Mouse (Mus musculus): ENCODE measurements at regions not wholly inside any gene's neighbourhood (a gene's known extent, or its start where the extent isn't known, plus 50 kb on each side); places are given as distances from the start of the nearest gene placed in this dataset.

GRCm38 (mm10) chr4:153227680-153228420 is 254.8 kb downstream of the Ajap1 start:
- no peak for DNase-seq

- no peak for DNase-seq
Observed at GRCm38 (mm10) chr4:153224618-153225177, 257.9 kb downstream of the Ajap1 start.

GRCm38 (mm10) chr4:153223019-153223418 is 259.6 kb downstream of the Ajap1 start:
- DNase-seq, result no peak

DNA sequence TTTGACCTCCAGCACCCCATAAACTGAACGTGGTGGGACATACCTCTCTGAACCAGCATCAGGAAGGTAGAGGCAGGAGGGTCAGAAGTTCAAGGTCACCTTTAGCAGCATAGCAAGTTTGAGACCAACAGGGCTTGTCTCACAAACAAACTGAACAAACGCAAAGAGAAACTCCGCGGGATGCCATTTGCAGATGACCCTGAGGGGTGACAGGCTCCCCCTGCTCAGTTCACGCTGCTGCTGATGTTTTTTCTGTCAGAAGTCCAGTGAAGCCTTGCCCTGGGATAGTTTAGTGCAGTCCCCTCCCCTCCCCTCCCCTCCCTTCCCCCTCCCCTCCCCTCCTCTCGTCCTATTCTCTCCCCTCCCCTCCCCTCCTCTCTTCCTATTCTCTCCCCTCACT is 262.1 kb downstream of the Ajap1 start:
- no peak for DNase-seq

DNA sequence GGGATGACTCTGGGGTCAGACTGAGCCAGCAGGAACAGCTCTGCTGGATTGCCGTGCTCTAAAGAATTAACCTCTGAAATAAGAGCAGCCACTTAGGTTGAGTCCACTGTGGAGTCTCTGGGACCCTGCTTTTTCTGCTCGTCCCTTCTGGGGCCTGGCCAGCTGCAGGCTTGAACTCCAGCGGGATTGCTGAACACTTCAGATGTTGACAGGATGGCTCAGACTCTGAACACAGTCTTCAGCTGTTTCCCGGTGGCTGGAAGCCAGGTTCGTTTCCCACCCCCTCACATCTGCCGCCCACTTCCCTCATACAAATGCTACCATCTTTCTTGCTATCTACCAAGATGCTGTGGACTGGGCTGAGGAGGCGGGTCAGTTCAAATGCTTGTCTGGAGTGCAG is 262.5 kb downstream of the Ajap1 start:
- DNase-seq, result no peak

GRCm38 (mm10) chr4:153217541-153217980 is 265.1 kb downstream of the Ajap1 start:
- DNase-seq, result no peak

DNA sequence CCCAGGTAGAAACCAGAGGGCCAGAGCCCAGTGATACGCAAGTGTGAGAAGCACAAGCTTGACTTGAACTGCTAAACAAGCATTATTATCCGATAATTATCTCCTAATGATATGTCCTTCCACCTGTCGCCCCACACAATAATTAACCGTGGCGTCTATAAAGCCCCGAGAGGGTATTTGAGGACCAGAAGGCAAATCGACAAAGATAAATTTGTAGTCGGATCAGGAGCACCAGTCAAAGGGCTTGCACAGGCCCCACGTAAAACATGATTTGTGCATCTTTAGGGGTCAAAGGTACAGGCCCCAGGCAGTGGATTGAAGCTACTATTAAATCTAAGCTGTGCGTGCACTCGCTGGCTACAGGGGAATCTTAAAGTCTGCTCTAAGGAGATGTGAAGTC is 270.5 kb downstream of the Ajap1 start:
- no peak for DNase-seq

DNA sequence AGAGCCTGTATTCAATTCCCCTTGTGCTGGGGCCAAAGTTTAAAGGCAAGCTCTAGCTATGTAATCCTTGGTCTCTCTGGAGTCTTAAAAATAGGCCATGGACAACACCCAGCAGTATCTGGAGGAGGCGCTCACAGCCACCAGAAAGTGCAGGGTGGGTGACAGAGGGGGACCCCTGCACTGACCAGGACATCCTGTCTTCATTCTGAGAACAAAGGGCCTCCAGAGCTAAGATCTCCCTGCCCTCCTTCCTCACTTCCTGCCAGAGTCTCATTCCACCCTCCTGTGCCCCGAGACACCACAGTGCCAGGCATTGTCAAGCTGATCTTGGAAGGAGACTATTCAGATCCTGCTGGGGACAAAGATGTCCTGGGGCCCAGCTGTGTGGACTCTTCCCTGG is 273.8 kb downstream of the Ajap1 start:
- no peak for DNase-seq

DNA sequence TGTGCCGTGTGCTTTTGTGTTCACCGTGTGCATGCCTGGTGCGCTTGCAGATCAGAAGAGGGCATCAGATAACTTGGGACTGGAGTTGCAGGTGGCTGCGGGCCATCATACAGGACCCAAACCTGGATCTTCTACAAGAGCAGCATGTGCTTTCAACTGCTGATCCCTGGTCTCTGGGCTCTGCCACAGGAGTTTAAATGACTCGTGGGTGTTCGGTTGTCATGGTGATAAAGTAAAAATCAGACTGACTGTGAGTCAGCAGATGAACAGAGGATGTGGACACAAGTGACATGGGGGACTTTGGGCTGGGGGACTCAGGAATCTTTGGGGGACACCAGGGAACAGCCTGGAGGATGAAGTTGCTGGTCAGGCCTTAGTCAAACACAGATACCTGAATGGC is 274.4 kb downstream of the Ajap1 start:
- no peak for DNase-seq

GRCm38 (mm10) chr4:153207578-153208102 is 275.0 kb downstream of the Ajap1 start:
- DNase-seq, result no peak

DNA sequence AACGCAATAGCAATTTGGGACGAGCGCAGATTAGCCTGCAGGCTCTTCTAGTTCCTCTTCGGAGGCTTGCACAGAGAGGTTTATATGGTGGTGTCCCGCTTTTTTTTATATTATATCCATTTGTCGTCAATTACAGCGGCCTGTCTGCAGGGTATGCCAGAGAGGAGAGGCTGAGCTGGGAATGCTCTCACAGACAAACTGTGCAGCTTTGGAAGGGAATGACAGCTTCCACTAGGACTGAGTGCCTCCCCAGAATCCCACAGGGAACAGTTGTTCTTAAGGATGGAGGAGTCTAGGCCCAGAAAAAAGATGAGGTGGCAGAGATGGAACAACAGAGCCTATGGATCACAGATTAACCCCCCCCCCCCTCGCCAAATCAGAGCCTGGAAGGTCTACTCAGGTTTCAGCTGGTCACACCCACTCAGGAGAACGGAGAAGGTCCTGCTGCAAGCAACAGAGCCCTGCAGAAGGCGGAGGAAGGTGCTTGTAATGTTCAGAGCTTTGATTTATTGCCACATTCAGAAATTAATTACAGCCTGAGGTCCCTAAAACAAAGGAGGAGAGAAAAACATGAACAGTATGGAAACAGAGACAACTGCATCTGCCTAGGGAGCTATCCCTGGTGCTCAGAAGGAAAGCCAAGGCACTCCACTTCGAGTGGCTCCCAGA is 275.7 kb downstream of the Ajap1 start:
- no peak for DNase-seq

DNA sequence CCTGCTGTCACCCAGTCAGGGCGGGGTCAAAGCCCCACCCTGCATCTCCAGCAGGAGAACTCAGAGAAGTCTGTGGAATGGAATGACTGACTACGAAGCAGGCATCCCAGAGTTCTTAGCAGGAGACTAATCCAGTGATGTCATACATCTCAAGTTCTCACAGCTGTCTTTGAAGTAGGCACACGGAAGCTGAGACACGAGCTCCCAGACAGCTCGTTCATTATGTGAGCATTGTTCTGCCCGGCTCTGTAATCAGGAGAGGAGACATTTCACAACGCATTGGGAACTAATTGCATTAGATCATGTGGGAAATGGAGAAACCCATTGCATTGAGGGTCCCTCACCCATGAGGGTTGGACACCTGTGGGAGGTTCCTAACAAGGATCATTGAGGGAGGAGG is 277.8 kb downstream of the Ajap1 start:
- DNase-seq, result no peak

DNA sequence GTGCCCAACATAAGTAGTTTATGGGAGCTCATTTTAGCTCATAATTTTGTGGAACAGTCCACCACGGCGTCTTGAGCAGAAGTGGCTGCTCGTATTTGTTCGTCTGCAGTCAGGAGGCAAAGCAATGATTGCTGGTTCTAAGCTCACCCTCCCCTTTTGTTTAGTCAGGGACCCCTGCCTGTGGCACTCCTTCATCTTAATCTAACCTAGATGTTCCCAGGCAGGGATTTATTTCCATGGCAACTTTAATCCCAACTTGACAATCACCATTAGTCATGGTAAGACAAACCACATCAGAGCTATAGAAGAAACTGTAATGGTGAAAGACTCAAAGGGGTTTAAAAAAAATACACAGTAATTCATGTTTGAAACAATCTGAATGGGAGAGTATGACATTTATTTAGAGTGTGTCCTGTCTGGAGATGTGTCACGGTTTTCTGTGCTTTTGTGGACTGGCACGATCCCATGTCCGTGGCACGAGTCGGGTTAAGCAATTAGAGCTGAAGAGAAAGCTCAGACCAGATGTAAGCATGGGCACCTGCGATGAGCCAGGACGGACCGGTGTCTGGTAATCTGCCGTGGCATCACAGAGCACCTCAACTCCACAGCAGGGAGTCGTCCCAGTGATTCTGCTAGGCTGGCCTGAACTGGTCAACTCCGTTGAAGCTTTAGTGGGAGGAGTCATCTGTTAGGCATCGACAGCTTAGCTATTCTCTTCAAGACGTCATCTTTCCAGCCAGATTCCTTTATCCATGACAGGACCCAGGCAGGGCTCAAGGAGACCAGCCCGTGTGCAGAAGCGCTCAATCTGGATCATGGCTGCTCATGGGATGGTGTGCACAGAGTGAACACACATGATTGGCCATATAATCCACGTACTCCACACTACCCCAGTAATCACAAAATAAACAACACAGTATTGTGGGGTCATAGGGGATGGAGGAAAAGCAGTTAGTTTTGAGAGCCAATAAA is 281.5 kb downstream of the Ajap1 start:
- DNase-seq, result no peak

- DNase-seq, result peak; percentile 35
Observed at GRCm38 (mm10) chr4:153189485-153189884, 293.1 kb downstream of the Ajap1 start.

- no peak for DNase-seq
Observed at GRCm38 (mm10) chr4:153188504-153189031, 294.0 kb downstream of the Ajap1 start.

DNA sequence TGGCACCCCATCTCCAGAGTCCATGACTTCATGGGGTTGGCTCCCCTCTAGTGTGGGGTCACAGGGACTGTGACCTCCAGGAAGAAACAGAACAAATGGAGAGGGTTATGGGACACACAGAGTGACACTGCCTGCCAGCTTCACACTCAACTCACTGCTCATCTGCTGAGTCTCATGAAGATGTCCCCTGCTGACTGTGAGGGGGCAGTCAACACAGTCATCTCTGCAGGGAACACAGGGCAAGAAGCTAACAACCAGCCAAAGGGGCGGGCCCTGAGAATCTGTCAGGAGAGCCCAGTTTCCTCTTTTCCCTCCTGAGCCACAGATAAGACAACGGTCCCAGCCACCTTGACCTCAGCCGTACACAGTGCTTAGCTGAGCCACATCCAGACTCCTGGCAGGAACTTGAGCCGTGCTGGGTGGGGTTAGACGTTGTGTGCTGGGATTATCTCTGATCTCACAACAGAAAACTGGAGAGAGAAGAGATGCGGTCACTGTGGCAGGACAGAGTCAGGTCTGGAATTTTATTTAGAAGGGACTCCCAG is 294.6 kb downstream of the Ajap1 start:
- DNase-seq, result no peak

DNA sequence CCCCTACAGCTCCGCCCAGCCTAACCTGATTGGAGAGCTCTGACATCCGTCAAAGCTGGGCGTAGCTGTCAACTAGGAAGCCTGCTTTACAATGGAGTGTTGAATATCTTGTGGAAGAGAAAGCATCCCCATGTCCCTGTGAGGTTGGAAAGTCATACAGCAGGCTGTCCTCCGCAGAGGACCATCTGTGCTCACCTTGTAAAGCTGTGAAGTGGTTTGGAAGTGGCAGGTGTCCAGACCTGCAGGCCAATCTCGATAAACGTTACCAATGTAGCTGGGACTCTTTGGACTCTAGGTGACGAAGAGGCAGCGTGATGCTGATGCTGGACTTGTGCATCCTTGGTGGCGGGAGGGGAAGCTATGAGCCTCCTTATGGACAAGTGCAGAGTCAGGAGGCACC is 305.1 kb downstream of the Ajap1 start:
- no peak for DNase-seq

DNA sequence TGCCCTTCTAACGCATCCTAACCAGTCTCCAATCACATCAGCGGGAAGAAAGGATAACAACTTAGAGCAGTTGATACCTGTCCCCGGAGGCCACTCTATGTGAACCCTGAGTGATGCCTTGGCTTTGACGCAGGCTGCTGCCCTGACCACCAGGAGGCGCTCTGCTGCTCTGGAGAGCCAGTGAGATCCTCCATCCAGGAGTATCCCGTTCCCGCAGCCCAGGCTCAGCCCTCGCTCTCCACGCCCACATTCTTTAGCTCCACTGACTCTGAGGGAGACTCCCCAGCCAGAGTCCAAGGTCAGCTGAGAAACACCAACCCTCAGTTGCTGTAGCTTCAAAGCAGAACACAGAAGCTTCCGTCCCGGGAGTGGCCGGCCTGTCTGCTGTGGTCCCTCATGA is 307.0 kb downstream of the Ajap1 start:
- peak; percentile 21 for DNase-seq

- DNase-seq, result no peak
Observed at GRCm38 (mm10) chr4:153175077-153175476, 307.5 kb downstream of the Ajap1 start.

- DNase-seq, result no peak
Observed at GRCm38 (mm10) chr4:153169991-153170390, 312.6 kb downstream of the Ajap1 start.

- DNase-seq, result no peak
Observed at GRCm38 (mm10) chr4:153164810-153165209, 317.8 kb downstream of the Ajap1 start.

GRCm38 (mm10) chr4:153160115-153160514 is 322.5 kb downstream of the Ajap1 start:
- DNase-seq, result no peak
